Mouse (Mus musculus): ENCODE results near the gene Fau. TPM values are rescaled to one million over a fixed set of nuclear protein-coding genes. Genes with fewer than 3 reads are reported as not detected.

Gene Fau
- 820 TPM for polyA plus RNA-seq (2017; shearing (Covaris generic))

GRCm38 (mm10) chr19:6057313-6058096, at the start of gene Fau, which contains the start of gene Mrpl49:
Gene Fau (plus strand): TSS chr19:6057844.
Gene Mrpl49 (minus strand): TSS chr19:6057785.

DNA sequence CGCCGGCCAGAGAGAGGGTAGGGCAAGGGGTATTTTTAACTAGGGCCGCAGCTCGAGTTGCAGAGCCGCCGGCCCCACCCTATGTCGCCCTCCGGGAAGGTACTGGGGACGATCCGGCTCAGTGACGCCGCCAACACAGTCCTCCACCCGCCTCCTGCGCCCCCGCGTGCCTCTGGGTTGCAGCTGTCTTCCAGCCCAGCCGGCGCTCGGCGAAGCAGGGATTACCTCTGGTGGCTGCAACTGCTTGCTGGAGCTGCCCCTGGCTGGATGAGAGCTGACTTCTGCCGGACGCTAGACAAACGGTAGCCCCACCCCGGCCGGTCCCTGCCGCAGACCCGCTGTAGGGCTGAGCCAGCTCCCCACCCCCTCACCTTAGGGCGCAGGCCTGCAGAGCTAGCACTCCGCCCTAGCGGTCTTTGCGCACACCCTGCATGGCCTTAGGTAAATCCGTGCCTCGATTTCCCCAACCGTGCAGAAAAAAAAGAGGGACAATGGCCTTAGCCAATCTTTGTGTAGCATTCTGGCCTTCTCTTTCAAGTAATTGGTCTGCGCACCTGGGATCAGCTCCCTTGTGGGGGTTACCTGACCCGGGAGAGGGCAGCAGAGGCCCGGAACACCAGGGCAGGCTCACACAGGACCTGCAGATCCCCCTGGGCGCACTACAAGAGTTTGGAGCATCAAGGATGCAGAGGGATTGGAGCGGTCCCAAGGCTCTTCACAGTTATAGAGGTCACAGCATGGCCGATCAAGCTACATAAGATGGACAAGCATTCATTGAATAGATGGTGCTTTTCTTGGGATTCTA, 41.9 kb upstream of the Fau start, which contains the start of gene Capn1:
Capn1 (minus strand) TSS at position 387 of the 805 bp plus-strand sequence.

DNA sequence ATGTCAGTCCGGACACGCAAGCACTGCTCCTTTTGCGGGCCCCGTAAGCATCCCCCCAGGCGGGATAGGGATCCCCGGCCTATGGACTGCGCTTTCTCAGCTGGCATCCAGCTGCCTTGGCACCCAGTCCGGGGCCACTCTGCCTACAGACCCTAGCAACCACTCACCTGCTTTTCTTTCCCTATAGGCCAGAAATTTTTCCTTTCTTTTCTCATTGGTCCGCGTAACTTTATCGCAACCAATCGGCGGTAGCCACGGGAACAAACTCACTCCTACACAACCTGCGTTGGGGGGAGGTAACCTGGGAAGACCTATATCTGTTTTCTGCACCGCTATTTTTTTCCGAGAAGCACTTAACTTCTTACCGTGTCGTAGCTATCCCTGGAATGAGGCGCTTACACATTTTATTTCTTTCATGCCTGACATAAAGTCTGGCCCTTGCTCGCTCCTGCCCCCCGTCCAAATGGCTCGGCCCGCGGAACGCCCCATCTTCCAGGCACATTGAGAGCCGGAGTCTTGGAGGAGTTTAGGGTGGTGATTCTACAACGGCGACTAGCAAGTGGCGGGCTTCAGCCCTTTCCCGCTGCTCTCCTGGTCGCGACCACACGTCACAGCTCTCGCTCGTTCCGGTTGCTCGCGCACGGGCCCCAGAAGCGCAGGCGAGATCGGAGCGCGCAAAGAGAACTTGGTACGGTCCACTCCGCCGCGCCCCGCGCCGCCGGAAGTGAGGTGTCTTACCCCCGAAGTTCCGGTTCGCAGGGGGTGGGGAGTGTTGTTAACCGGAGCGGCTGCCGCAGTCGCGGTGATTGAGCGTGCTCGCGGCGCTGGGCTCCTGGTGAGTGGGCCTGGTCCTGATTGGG, 11.1 kb upstream of the Fau start, which contains the start of gene Syvn1:
Syvn1 (plus strand) TSS at position 283 of the 860 bp plus-strand sequence.

GRCm38 (mm10) chr19:6061021-6061533, 3.4 kb downstream of the Fau start, which contains the start of gene Znhit2:
Gene Znhit2 (plus strand): TSS chr19:6061192.

GRCm38 (mm10) chr19:6067724-6068415, 10.2 kb downstream of the Fau start, which contains the start of gene Tm7sf2:
Gene Tm7sf2 (minus strand): TSS chr19:6068373.

GRCm38 (mm10) chr19:6076564-6077393, 19.1 kb downstream of the Fau start, which contains the start of gene Vps51:
Gene Vps51 (minus strand): TSS chr19:6077231.

GRCm38 (mm10) chr19:6079983-6080480, 22.4 kb downstream of the Fau start, which contains the start of gene Tmem262:
Gene Tmem262 (plus strand): TSS chr19:6080033.

GRCm38 (mm10) chr19:6082156-6082555, 24.5 kb downstream of the Fau start, which contains the start of gene Gm28374:
Gene Gm28374 (minus strand): TSS chr19:6082256.

GRCm38 (mm10) chr19:6084478-6085248, 27.0 kb downstream of the Fau start, which contains the start of the genes Zfpl1 and Cdca5:
Gene Zfpl1 (minus strand): TSS chr19:6084956.
Gene Cdca5 (plus strand): TSS chr19:6084983.

DNA sequence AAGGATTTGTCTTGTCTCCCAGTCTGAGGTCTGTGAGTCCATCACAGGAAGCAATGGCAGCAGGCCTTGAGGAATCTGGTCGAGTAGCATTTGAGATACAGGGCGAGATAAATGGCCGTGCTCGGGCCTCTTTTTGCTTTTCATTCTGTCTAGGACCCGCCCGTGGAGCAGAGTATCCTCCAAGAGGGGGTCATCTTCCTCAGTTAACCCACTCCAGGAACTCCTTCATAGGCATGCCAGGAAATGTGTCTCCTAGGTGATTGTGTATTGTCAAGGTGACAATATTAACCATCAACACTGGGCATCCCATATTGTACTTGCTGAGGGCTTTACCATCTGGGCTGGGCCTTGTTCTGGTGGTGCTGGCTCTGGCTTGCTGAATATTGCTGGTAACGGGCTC, 36.5 kb downstream of the Fau start, which contains the start of gene AC131692.1:
AC131692.1 (plus strand) TSS at position 301 of the 400 bp plus-strand sequence.

DNA sequence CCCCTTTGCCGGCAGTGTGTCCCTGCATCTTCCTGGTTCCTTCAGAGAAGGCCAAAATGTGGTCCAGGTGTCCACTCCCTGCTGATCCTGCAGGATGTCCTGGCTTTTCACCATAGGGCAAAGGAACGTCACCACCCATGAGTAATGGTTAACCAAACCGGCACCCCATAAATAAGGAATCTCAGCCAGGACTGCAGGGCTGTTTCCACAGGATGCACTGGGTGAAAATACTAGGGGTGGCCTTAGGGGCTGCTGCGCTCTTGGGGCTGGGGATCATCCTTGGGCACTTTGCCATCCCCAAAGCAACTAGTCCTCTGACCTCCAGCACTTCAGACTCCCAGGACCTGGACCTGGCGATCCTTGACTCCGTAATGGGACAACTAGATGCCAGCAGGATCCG, 47.9 kb downstream of the Fau start, which contains the start of gene Naaladl1:
Naaladl1 (plus strand) TSS at position 197 of the 400 bp plus-strand sequence.

Other genes with a start within 250 kb of the Fau start
- 341 TPM for gene Frmd8, start 182.6 kb upstream of the Fau start, polyA plus RNA-seq (2017; shearing (Covaris generic))
- 49.6 TPM for gene Slc25a45, start 180.0 kb upstream of the Fau start, polyA plus RNA-seq (2017; shearing (Covaris generic))
- 0.65 TPM for gene Tigd3, start 163.7 kb upstream of the Fau start, polyA plus RNA-seq (2017; shearing (Covaris generic))
- 210 TPM for gene Dpf2, start 144.8 kb upstream of the Fau start, polyA plus RNA-seq (2017; shearing (Covaris generic))
- gene Cdc42ep2, start 133.0 kb upstream of the Fau start, polyA plus RNA-seq (2017; shearing (Covaris generic)), result 0.34 TPM
- 56.4 TPM for gene Pola2, start 93.6 kb upstream of the Fau start, polyA plus RNA-seq (2017; shearing (Covaris generic))
- gene Slc22a20, start 71.7 kb upstream of the Fau start, polyA plus RNA-seq (2017; shearing (Covaris generic)), result not detected
- gene Capn1, start 41.9 kb upstream of the Fau start, polyA plus RNA-seq (2017; shearing (Covaris generic)), result 71.0 TPM
- 63.0 TPM for gene Syvn1, start 11.3 kb upstream of the Fau start, polyA plus RNA-seq (2017; shearing (Covaris generic))
- 56.0 TPM for gene Mrpl49, start 59 bp upstream of the Fau start, polyA plus RNA-seq (2017; shearing (Covaris generic))
- 10.9 TPM for gene Znhit2, start 3.3 kb downstream of the Fau start, polyA plus RNA-seq (2017; shearing (Covaris generic))
- gene Tm7sf2, start 10.5 kb downstream of the Fau start, polyA plus RNA-seq (2017; shearing (Covaris generic)), result 20.5 TPM
- 98.9 TPM for gene Vps51, start 19.4 kb downstream of the Fau start, polyA plus RNA-seq (2017; shearing (Covaris generic))
- gene Tmem262, start 22.2 kb downstream of the Fau start, polyA plus RNA-seq (2017; shearing (Covaris generic)), result not detected
- gene Gm28374, start 24.4 kb downstream of the Fau start, polyA plus RNA-seq (2017; shearing (Covaris generic)), result 0.73 TPM
- 53.7 TPM for gene Zfpl1, start 27.1 kb downstream of the Fau start, polyA plus RNA-seq (2017; shearing (Covaris generic))
- 5.6 TPM for gene Cdca5, start 27.1 kb downstream of the Fau start, polyA plus RNA-seq (2017; shearing (Covaris generic))
- gene AC131692.1, start 36.6 kb downstream of the Fau start, polyA plus RNA-seq (2017; shearing (Covaris generic)), result not detected
- gene Naaladl1, start 47.9 kb downstream of the Fau start, polyA plus RNA-seq (2017; shearing (Covaris generic)), result not detected
- 2.7 TPM for gene Sac3d1, start 60.8 kb downstream of the Fau start, polyA plus RNA-seq (2017; shearing (Covaris generic))
- 43.1 TPM for gene Snx15, start 70.5 kb downstream of the Fau start, polyA plus RNA-seq (2017; shearing (Covaris generic))
- not detected for gene Batf2, start 83.1 kb downstream of the Fau start, polyA plus RNA-seq (2017; shearing (Covaris generic))
- 25.0 TPM for gene Arl2, start 83.7 kb downstream of the Fau start, polyA plus RNA-seq (2017; shearing (Covaris generic))
- gene Majin, start 126.5 kb downstream of the Fau start, polyA plus RNA-seq (2017; shearing (Covaris generic)), result 0.28 TPM
- gene Gpha2, start 168.5 kb downstream of the Fau start, polyA plus RNA-seq (2017; shearing (Covaris generic)), result not detected
- 14.8 TPM for gene Ppp2r5b, start 178.0 kb downstream of the Fau start, polyA plus RNA-seq (2017; shearing (Covaris generic))
- gene Atg2a, start 183.8 kb downstream of the Fau start, polyA plus RNA-seq (2017; shearing (Covaris generic)), result 48.1 TPM
- 25.5 TPM for gene Ehd1, start 218.9 kb downstream of the Fau start, polyA plus RNA-seq (2017; shearing (Covaris generic))
- 0.37 TPM for gene Cdc42bpg, start 248.6 kb downstream of the Fau start, polyA plus RNA-seq (2017; shearing (Covaris generic))

Data from inflammation-experienced regulatory T-cells, adult 16 weeks (primary cell).